In genomic region chr15:99907041-99907440, GRCm38 (mm10) we compare ENCODE assay signal across 22 mouse cellular contexts. TPM values are rescaled to one million over a fixed set of nuclear protein-coding genes. Genes with fewer than 3 reads are reported as not detected.
"Had no signal": no experiment of that assay in that cellular context is flagged by ENCODE, and none has a peak within 500 bp of the region (broad histone marks: within the 10 kb centered on the region; RNA-seq: fewer than 3 reads in every experiment).

No protein-coding gene starts in this region.

- H3K36me3 ChIP-seq: intestine, embryonic 15.5 days; kidney, embryonic 15.5 days; limb, embryonic 12.5 days; limb, embryonic 15.5 days; lung, embryonic 15.5 days had no signal

- ATAC-seq: intestine, embryonic 15.5 days had no signal

- H3K9ac ChIP-seq: intestine, embryonic 15.5 days; kidney, embryonic 15.5 days; limb, embryonic 12.5 days; limb, embryonic 15.5 days; lung, embryonic 15.5 days had no signal

- H3K27me3 ChIP-seq: intestine, embryonic 15.5 days; kidney, embryonic 15.5 days; limb, embryonic 12.5 days; limb, embryonic 15.5 days; lung, embryonic 15.5 days had no signal

- H3K4me2 ChIP-seq: intestine, embryonic 15.5 days; kidney, embryonic 15.5 days; limb, embryonic 12.5 days; limb, embryonic 15.5 days; lung, embryonic 15.5 days; midbrain, embryonic 11.5 days had no signal

- H3K9me3 ChIP-seq: intestine, embryonic 15.5 days; kidney, embryonic 15.5 days; limb, embryonic 12.5 days; limb, embryonic 15.5 days; lung, embryonic 15.5 days had no signal

- H3K27ac ChIP-seq: intestine, embryonic 15.5 days; kidney, embryonic 15.5 days; limb, embryonic 12.5 days; limb, embryonic 15.5 days; lung, embryonic 15.5 days had no signal

- DNase-seq: kidney, adult 11 months; kidney, postnatal 10 days; kidney, postnatal 4 days; left cerebral cortex, postnatal 4 days; lung, postnatal 10 days; midbrain, embryonic 14.5 days; right cerebral cortex, adult 18-20 months; right cerebral cortex, postnatal 14 days; right cerebral cortex, postnatal 4 days; thymus, postnatal 36 days had no signal

- H3K4me3 ChIP-seq: intestine, embryonic 15.5 days; kidney, embryonic 15.5 days; limb, embryonic 12.5 days; limb, embryonic 15.5 days; lung, embryonic 15.5 days had no signal

- H3K4me1 ChIP-seq: limb, embryonic 12.5 days had no signal

RNA-seq across cellular contexts. Expression of gene Fam186a, which starts 59.8 kb away (rescaled TPM):
- total RNA-seq: left cerebral cortex, postnatal 14 days; megakaryocyte progenitor cell, adult 5-6 weeks; megakaryocyte-erythroid progenitor cell, adult 5-6 weeks; midbrain, postnatal 0 days had no signal
- polyA plus RNA-seq: intestine, embryonic 15.5 days; kidney, embryonic 15.5 days; limb, embryonic 12.5 days; limb, embryonic 15.5 days; lung, embryonic 15.5 days; midbrain, embryonic 11.5 days; midbrain, embryonic 14.5 days; midbrain, postnatal 0 days; neural tube, embryonic 11.5 days; stomach, embryonic 14.5 days had no signal
